Mouse (Mus musculus): Measurements from ENCODE around the gene Cul1. TPM values are rescaled to one million over a fixed set of nuclear protein-coding genes. Genes with fewer than 3 reads are reported as not detected.

Gene Cul1
- polyA plus RNA-seq, 1 experiment from 2014 or later, result 45.7 TPM

GRCm38 (mm10) chr6:47454131-47454574, 955 bp downstream of the Cul1 start:
- WGBS (ENCODE audit: insufficient replicate concordance), result under 1% methylated on average over 23 of the region's 72 CpGs
- H3K9me3 ChIP-seq (ENCODE audit: low read length), result no peaks in the 10 kb centered on the region
- H3K4me3 ChIP-seq (ENCODE audit: low read depth, low read length), result peak overlapping the region; percentile 81
- TF ChIP-seq EP300 (IDR thresholded peaks at IDR 0.05; ENCODE audit: low read depth) (no peak), CTCF (IDR thresholded peaks at IDR 0.05; ENCODE audit: low read depth) (no peak)
- ATAC-seq (peak; percentile 91), DNase-seq (peak; percentile 90)
- no peaks in the 10 kb centered on the region for H3K36me3 ChIP-seq (replicated peaks; ENCODE audit: insufficient read depth, low read length)
- peaks cover 16% of the 10 kb centered on the region for H3K4me1 ChIP-seq (ENCODE audit: insufficient read depth)
- no peaks in the 10 kb centered on the region for H3K27me3 ChIP-seq (ENCODE audit: insufficient read depth, low read length)
- peak overlapping the region; percentile 99 for H3K9ac ChIP-seq (replicated peaks)
- peak overlapping the region; percentile 97 for H3K27ac ChIP-seq (ENCODE audit: low read depth)
- peak overlapping the region; percentile 87 for H3K4me2 ChIP-seq (ENCODE audit: low read depth, low read length)

DNA sequence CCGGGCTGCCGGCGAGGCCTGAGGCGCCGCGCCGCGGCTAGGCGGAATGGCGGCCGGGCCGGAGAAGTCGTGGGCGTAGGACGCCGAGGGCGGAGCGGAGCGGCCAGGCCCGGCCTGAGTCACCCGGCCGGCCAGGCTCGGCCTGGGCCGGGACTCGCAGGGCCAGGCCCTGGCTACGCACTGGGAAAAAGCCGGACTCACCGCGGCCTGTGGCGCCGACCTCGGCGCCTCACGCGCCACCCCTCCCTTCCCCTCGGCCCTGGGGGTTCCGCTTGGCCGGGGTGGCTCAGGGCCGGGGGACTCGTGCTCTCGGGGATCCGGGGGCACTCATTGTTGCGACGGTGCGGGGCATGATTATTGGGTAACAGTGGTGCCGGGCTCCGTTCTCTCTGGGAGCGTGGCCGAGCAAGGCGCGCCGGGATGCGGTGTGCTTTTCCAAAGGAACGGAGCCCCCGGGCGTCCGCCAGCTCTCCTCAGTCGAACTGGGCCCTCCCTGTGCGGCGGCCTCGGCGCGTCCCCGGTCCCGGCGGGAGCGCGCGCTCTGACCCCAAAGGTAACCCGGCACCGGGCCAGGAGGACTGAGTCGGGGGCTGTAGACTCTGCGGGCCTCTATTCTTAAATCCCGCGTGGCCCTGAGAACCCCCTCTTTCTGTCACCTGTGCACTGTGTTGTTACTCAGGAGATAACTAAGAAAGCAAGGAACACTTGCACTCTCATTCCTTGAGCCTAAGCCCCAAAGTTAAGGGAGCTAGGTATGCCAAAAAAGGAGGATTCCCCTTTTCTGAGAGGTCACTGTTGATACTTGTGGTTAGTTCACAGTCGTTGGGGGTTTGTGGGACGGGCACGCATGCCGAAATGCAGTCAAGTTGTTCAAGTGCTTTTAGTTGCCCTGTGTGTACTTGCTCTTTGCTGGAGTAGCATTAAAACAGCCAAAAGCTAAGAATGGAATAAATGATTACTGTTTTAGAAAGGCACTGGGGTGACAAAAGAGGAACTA, 1.7 kb downstream of the Cul1 start:
- peak overlapping the region; percentile 97 for H3K27ac ChIP-seq (ENCODE audit: low read depth)
- H3K4me2 ChIP-seq (ENCODE audit: low read depth, low read length), result peak overlapping the region; percentile 87
- no peaks in the 10 kb centered on the region for H3K36me3 ChIP-seq (replicated peaks; ENCODE audit: insufficient read depth, low read length)
- 2% methylated on average over 67 of the region's 79 CpGs for WGBS (ENCODE audit: insufficient replicate concordance)
- peak; percentile 82 for DNase-seq
- H3K4me1 ChIP-seq (ENCODE audit: insufficient read depth), result peaks cover 16% of the 10 kb centered on the region
- peak; percentile 81 for ATAC-seq
- H3K27me3 ChIP-seq (ENCODE audit: insufficient read depth, low read length), result no peaks in the 10 kb centered on the region
- H3K9ac ChIP-seq (replicated peaks), result peak overlapping the region; percentile 99
- no peak for TF ChIP-seq CTCF (IDR thresholded peaks at IDR 0.05; ENCODE audit: low read depth)
- no peak for TF ChIP-seq EP300 (IDR thresholded peaks at IDR 0.05; ENCODE audit: low read depth)
- peak overlapping the region; percentile 81 for H3K4me3 ChIP-seq (ENCODE audit: low read depth, low read length)
- no peaks in the 10 kb centered on the region for H3K9me3 ChIP-seq (ENCODE audit: low read length)

DNA sequence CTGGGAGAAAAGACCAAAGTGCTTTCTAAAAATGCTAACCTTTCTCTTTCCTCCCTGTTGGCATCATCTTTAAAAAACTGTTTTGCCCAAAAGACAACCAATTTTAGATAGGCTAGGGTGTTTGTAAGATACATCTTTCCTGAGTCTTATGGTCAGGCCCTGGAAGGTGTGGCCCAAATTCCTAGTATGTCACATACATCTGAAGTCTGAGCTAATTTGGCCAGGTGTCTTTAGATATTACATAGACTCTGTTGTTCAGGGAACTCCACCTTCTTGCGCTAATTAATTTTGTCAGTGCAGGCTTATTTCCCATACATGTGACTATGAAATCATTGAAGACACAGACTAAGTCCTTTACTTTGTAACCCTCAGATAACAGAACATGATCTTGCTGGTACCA, 2.6 kb downstream of the Cul1 start:
- H3K36me3 ChIP-seq (replicated peaks; ENCODE audit: insufficient read depth, low read length), result no peaks in the 10 kb centered on the region
- ATAC-seq, result no peak
- no peaks in the 10 kb centered on the region for H3K9me3 ChIP-seq (ENCODE audit: low read length)
- peak overlapping the region; percentile 97; the same call in 1 of the 2 replicates for H3K27ac ChIP-seq (ENCODE audit: low read depth)
- WGBS (ENCODE audit: insufficient replicate concordance), result 60% methylated on average over 1 of the region's 1 CpGs
- peak overlapping the region; percentile 81 for H3K4me3 ChIP-seq (ENCODE audit: low read depth, low read length)
- no peak for TF ChIP-seq EP300 (IDR thresholded peaks at IDR 0.05; ENCODE audit: low read depth)
- H3K4me2 ChIP-seq (ENCODE audit: low read depth, low read length), result peak overlapping the region; percentile 87
- no peak for DNase-seq
- no peaks in the 10 kb centered on the region for H3K27me3 ChIP-seq (ENCODE audit: insufficient read depth, low read length)
- peak overlapping the region; percentile 99 for H3K9ac ChIP-seq (replicated peaks)
- H3K4me1 ChIP-seq (ENCODE audit: insufficient read depth), result peaks cover 16% of the 10 kb centered on the region

DNA sequence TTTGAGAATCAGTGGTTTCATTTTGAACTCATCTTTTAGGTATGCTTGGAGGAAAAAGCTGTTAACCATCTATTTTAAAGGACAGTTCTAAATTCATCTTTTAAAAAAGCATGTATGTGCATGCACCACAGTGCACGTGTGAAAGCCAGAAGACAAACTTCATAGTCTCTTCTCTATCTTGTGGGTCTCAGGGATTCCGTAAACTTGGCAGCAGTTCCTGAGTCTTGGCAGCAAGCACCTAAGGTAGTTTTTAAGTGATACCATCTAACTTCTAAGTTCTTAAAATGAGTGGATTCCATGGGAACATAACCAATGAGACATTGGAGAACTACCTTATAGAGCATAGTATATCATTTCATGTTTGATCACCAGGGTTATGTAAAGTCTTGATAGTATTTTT, 3.7 kb downstream of the Cul1 start:
- H3K9ac ChIP-seq (replicated peaks), result no peak overlapping the region

DNA sequence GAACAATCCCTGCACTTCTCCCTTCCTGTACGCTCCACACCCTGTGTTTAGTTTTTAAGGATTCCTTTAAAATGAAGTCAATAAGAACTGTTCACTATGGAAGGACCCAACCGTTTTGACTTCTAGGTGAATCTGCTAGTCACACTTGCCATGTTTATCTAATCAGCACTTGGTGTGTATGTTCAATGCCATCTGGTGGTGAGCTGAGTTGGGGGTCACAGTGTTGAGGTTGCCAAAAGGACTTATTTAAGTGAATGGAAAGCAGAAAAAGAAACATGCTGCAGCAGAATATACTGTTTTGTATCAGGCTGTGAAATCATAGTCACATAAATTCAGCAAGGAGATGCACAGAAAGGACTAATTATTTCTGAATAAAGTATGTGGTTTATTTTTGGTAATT, 12.2 kb downstream of the Cul1 start:
- peak; percentile 57; the same call in 1 of the 2 replicates for ATAC-seq
- no peak for DNase-seq

More for the DNA sequence above, 3.7 kb downstream of the Cul1 start:
- TF ChIP-seq CTCF (IDR thresholded peaks at IDR 0.05; ENCODE audit: low read depth), result no peak
- TF ChIP-seq EP300 (IDR thresholded peaks at IDR 0.05; ENCODE audit: low read depth), result no peak
- Histone ChIP-seq H3K27me3 (ENCODE audit: insufficient read depth, low read length) (no peaks in the 10 kb centered on the region), H3K9me3 (ENCODE audit: low read length) (no peaks in the 10 kb centered on the region), H3K4me3 (ENCODE audit: low read depth, low read length) (no peak overlapping the region), H3K27ac (ENCODE audit: low read depth) (no peak overlapping the region), H3K4me2 (ENCODE audit: low read depth, low read length) (peak overlapping the region; percentile 87; the same call in 1 of the 2 replicates), H3K4me1 (ENCODE audit: insufficient read depth) (peaks cover 16% of the 10 kb centered on the region), H3K36me3 (replicated peaks; ENCODE audit: insufficient read depth, low read length) (no peaks in the 10 kb centered on the region)
- WGBS (ENCODE audit: insufficient replicate concordance), result 65% methylated on average over 2 of the region's 2 CpGs
- no peak for DNase-seq
- ATAC-seq, result no peak

GRCm38 (mm10) chr6:47466488-47466887, 13.3 kb downstream of the Cul1 start:
- Histone ChIP-seq H3K4me1 (ENCODE audit: insufficient read depth) (peaks cover 26% of the 10 kb centered on the region), H3K4me3 (ENCODE audit: low read depth, low read length) (no peak overlapping the region), H3K4me2 (ENCODE audit: low read depth, low read length) (0 out of 2 replicates have a peak overlapping the region, but pooled peaks have one; percentile 4), H3K9ac (replicated peaks) (no peak overlapping the region), H3K27me3 (ENCODE audit: insufficient read depth, low read length) (no peaks in the 10 kb centered on the region), H3K9me3 (ENCODE audit: low read length) (no peaks in the 10 kb centered on the region), H3K36me3 (replicated peaks; ENCODE audit: insufficient read depth, low read length) (no peaks in the 10 kb centered on the region), H3K27ac (ENCODE audit: low read depth) (peak overlapping the region; percentile 37)
- ATAC-seq, result peak; percentile 74; the same call in 1 of the 2 replicates
- 70% methylated on average over 2 of the region's 2 CpGs for WGBS (ENCODE audit: insufficient replicate concordance)
- no peak for DNase-seq
- TF ChIP-seq EP300 (IDR thresholded peaks at IDR 0.05; ENCODE audit: low read depth) (no peak), CTCF (IDR thresholded peaks at IDR 0.05; ENCODE audit: low read depth) (no peak)

More for the DNA sequence above, 12.2 kb downstream of the Cul1 start:
- no peaks in the 10 kb centered on the region for H3K36me3 ChIP-seq (replicated peaks; ENCODE audit: insufficient read depth, low read length)
- TF ChIP-seq CTCF (IDR thresholded peaks at IDR 0.05; ENCODE audit: low read depth) (peak; percentile 57), EP300 (IDR thresholded peaks at IDR 0.05; ENCODE audit: low read depth) (no peak)
- peak overlapping the region; percentile 37; the same call in 1 of the 2 replicates for H3K27ac ChIP-seq (ENCODE audit: low read depth)
- H3K27me3 ChIP-seq (ENCODE audit: insufficient read depth, low read length), result no peaks in the 10 kb centered on the region
- WGBS (ENCODE audit: insufficient replicate concordance), result 35% methylated on average over 2 of the region's 2 CpGs
- no peak overlapping the region for H3K4me3 ChIP-seq (ENCODE audit: low read depth, low read length)
- no peaks in the 10 kb centered on the region for H3K9me3 ChIP-seq (ENCODE audit: low read length)
- no peak overlapping the region for H3K4me2 ChIP-seq (ENCODE audit: low read depth, low read length)
- H3K4me1 ChIP-seq (ENCODE audit: insufficient read depth), result peaks cover 26% of the 10 kb centered on the region
- H3K9ac ChIP-seq (replicated peaks), result no peak overlapping the region

All from liver, postnatal 0 days (tissue).